Mouse (Mus musculus): ENCODE measurements at regions not wholly inside any gene's neighbourhood (a gene's known extent, or its start where the extent isn't known, plus 50 kb on each side); places are given as distances from the start of the nearest gene placed in this dataset.

- DNase-seq (ENCODE audit: low spot score): no peak
- H3K4me1 ChIP-seq (replicated peaks; ENCODE audit: control insufficient read depth, insufficient read depth, low read length): no peaks in the 10 kb centered on the region
- no peaks in the 10 kb centered on the region for H3K36me3 ChIP-seq (ENCODE audit: control insufficient read depth, insufficient read depth, low read length)
- ATAC-seq (replicated peaks; ENCODE audit: low FRiP score): no peak
- no peak overlapping the region for H3K4me3 ChIP-seq (ENCODE audit: low read depth, low read length)
- H3K9me3 ChIP-seq (ENCODE audit: control insufficient read depth, low read length): no peaks in the 10 kb centered on the region
- WGBS: 66% methylated on average over 2 of the region's 2 CpGs
- H3K27ac ChIP-seq (ENCODE audit: low read depth, low read length): no peak overlapping the region
- no peak overlapping the region for H3K4me2 ChIP-seq (ENCODE audit: low read depth, low read length, severe bottlenecking)
- H3K9ac ChIP-seq (ENCODE audit: low read length): no peak overlapping the region
- no peaks in the 10 kb centered on the region for H3K27me3 ChIP-seq (ENCODE audit: control insufficient read depth, insufficient read depth, low read length)
Observed at GRCm38 (mm10) chr2:46512237-46513028, 1395.2 kb upstream of the Zeb2 start.

DNA sequence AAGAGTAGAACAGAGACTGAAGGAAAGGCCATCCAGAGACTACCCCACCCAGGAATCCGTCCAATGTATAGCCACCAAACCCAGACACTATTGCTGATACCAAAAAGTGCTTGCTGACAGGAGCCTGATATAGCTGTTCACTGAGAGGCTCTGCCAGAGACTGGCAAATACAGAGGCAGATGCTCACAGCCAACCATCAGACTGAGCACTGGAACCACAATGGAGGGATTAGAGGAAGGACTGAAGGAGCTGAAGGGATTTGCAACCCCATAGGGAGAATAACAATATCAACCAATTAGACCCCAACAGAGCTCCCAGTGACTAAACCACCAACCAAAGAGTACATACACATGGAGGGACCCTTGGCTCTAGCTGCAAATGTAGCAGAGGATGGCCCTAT is 1389.8 kb upstream of the Zeb2 start:
- ATAC-seq (replicated peaks; ENCODE audit: low FRiP score) (no peak), DNase-seq (ENCODE audit: low spot score) (no peak)
- Histone ChIP-seq H3K9me3 (ENCODE audit: control insufficient read depth, low read length) (no peaks in the 10 kb centered on the region), H3K27me3 (ENCODE audit: control insufficient read depth, insufficient read depth, low read length) (no peaks in the 10 kb centered on the region), H3K9ac (ENCODE audit: low read length) (no peak overlapping the region), H3K4me1 (replicated peaks; ENCODE audit: control insufficient read depth, insufficient read depth, low read length) (no peaks in the 10 kb centered on the region), H3K4me3 (ENCODE audit: low read depth, low read length) (no peak overlapping the region), H3K4me2 (ENCODE audit: low read depth, low read length, severe bottlenecking) (no peak overlapping the region), H3K27ac (ENCODE audit: low read depth, low read length) (no peak overlapping the region), H3K36me3 (ENCODE audit: control insufficient read depth, insufficient read depth, low read length) (no peaks in the 10 kb centered on the region)
- 35% methylated on average over 1 of the region's 1 CpGs for WGBS

GRCm38 (mm10) chr2:46503074-46503473 is 1385.9 kb upstream of the Zeb2 start:
- no peaks in the 10 kb centered on the region for H3K4me1 ChIP-seq (replicated peaks; ENCODE audit: control insufficient read depth, insufficient read depth, low read length)
- H3K4me2 ChIP-seq (ENCODE audit: low read depth, low read length, severe bottlenecking): no peak overlapping the region
- DNase-seq (ENCODE audit: low spot score) (no peak), ATAC-seq (replicated peaks; ENCODE audit: low FRiP score) (no peak)
- H3K9ac ChIP-seq (ENCODE audit: low read length): no peak overlapping the region
- no peaks in the 10 kb centered on the region for H3K27me3 ChIP-seq (ENCODE audit: control insufficient read depth, insufficient read depth, low read length)
- no peaks in the 10 kb centered on the region for H3K36me3 ChIP-seq (ENCODE audit: control insufficient read depth, insufficient read depth, low read length)
- no peak overlapping the region for H3K4me3 ChIP-seq (ENCODE audit: low read depth, low read length)
- WGBS: 88% methylated on average over 2 of the region's 2 CpGs
- no peaks in the 10 kb centered on the region for H3K9me3 ChIP-seq (ENCODE audit: control insufficient read depth, low read length)
- no peak overlapping the region for H3K27ac ChIP-seq (ENCODE audit: low read depth, low read length)

- H3K4me2 ChIP-seq (ENCODE audit: low read depth, low read length, severe bottlenecking): no peak overlapping the region
- no peak for ATAC-seq (replicated peaks; ENCODE audit: low FRiP score)
- H3K36me3 ChIP-seq (ENCODE audit: control insufficient read depth, insufficient read depth, low read length): no peaks in the 10 kb centered on the region
- H3K4me1 ChIP-seq (replicated peaks; ENCODE audit: control insufficient read depth, insufficient read depth, low read length): no peaks in the 10 kb centered on the region
- no peaks in the 10 kb centered on the region for H3K27me3 ChIP-seq (ENCODE audit: control insufficient read depth, insufficient read depth, low read length)
- no peak overlapping the region for H3K27ac ChIP-seq (ENCODE audit: low read depth, low read length)
- H3K9me3 ChIP-seq (ENCODE audit: control insufficient read depth, low read length): no peaks in the 10 kb centered on the region
- no peak for DNase-seq (ENCODE audit: low spot score)
- no peak overlapping the region for H3K4me3 ChIP-seq (ENCODE audit: low read depth, low read length)
- no peak overlapping the region for H3K9ac ChIP-seq (ENCODE audit: low read length)
- WGBS: 26% methylated on average over 2 of the region's 2 CpGs
Observed at GRCm38 (mm10) chr2:46492299-46492698, 1375.1 kb upstream of the Zeb2 start.

- ATAC-seq (replicated peaks; ENCODE audit: low FRiP score) (no peak), DNase-seq (ENCODE audit: low spot score) (no peak)
- no peak overlapping the region for H3K27ac ChIP-seq (ENCODE audit: low read depth, low read length)
- WGBS: 95% methylated on average over 2 of the region's 2 CpGs
- no peaks in the 10 kb centered on the region for H3K9me3 ChIP-seq (ENCODE audit: control insufficient read depth, low read length)
- no peak overlapping the region for H3K4me3 ChIP-seq (ENCODE audit: low read depth, low read length)
- no peaks in the 10 kb centered on the region for H3K4me1 ChIP-seq (replicated peaks; ENCODE audit: control insufficient read depth, insufficient read depth, low read length)
- H3K27me3 ChIP-seq (ENCODE audit: control insufficient read depth, insufficient read depth, low read length): no peaks in the 10 kb centered on the region
- no peak overlapping the region for H3K4me2 ChIP-seq (ENCODE audit: low read depth, low read length, severe bottlenecking)
- H3K9ac ChIP-seq (ENCODE audit: low read length): no peak overlapping the region
- H3K36me3 ChIP-seq (ENCODE audit: control insufficient read depth, insufficient read depth, low read length): no peaks in the 10 kb centered on the region
Observed at GRCm38 (mm10) chr2:46491081-46491480, 1373.9 kb upstream of the Zeb2 start.

DNA sequence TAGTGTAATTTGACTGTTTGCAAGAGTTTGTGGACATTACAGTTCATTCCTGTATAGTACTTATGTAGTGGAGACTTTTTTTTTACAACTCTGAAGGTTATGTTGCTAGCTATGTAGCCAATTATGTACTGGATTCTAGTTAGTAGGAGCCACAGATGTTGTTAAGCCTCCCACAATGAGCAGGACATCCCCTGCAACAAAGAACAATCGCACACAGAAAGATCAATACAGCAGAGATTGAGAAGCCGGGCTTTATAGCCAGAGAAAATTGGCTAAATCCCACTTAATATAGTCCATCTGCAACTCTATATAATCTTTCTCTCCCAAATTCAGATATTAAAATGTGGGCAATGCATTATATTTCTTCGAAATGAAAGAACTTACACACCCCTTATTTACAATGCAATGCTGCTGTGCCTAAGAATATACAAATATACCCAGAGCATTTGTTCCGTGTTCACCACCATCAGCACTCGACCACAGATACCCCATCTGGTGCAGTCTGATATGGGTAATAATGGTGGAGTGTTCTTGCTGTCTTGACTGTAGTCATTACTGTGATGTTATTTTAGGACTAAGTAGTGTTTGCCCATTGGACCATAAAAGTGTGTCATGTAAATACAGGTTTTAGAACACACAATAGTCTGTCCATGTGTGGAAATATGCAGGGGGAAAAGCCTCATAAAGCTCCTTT is 1351.9 kb upstream of the Zeb2 start:
- H3K9me3 ChIP-seq (ENCODE audit: control insufficient read depth, low read length): no peaks in the 10 kb centered on the region
- WGBS: 57% methylated on average over 5 of the region's 5 CpGs
- H3K4me2 ChIP-seq (ENCODE audit: low read depth, low read length, severe bottlenecking): no peak overlapping the region
- DNase-seq (ENCODE audit: low spot score) (no peak), ATAC-seq (replicated peaks; ENCODE audit: low FRiP score) (no peak)
- no peaks in the 10 kb centered on the region for H3K36me3 ChIP-seq (ENCODE audit: control insufficient read depth, insufficient read depth, low read length)
- H3K27me3 ChIP-seq (ENCODE audit: control insufficient read depth, insufficient read depth, low read length): no peaks in the 10 kb centered on the region
- H3K4me3 ChIP-seq (ENCODE audit: low read depth, low read length): no peak overlapping the region
- H3K4me1 ChIP-seq (replicated peaks; ENCODE audit: control insufficient read depth, insufficient read depth, low read length): no peaks in the 10 kb centered on the region
- H3K9ac ChIP-seq (ENCODE audit: low read length): no peak overlapping the region
- no peak overlapping the region for H3K27ac ChIP-seq (ENCODE audit: low read depth, low read length)

- ATAC-seq (replicated peaks; ENCODE audit: low FRiP score) (no peak), DNase-seq (ENCODE audit: low spot score) (no peak)
- H3K4me2 ChIP-seq (ENCODE audit: low read depth, low read length, severe bottlenecking): no peak overlapping the region
- 65% methylated on average over 4 of the region's 4 CpGs for WGBS
- no peak overlapping the region for H3K9ac ChIP-seq (ENCODE audit: low read length)
- H3K27ac ChIP-seq (ENCODE audit: low read depth, low read length): no peak overlapping the region
- no peaks in the 10 kb centered on the region for H3K4me1 ChIP-seq (replicated peaks; ENCODE audit: control insufficient read depth, insufficient read depth, low read length)
- H3K27me3 ChIP-seq (ENCODE audit: control insufficient read depth, insufficient read depth, low read length): no peaks in the 10 kb centered on the region
- no peaks in the 10 kb centered on the region for H3K9me3 ChIP-seq (ENCODE audit: control insufficient read depth, low read length)
- no peaks in the 10 kb centered on the region for H3K36me3 ChIP-seq (ENCODE audit: control insufficient read depth, insufficient read depth, low read length)
- no peak overlapping the region for H3K4me3 ChIP-seq (ENCODE audit: low read depth, low read length)
Observed at GRCm38 (mm10) chr2:46465389-46465788, 1348.2 kb upstream of the Zeb2 start.

DNA sequence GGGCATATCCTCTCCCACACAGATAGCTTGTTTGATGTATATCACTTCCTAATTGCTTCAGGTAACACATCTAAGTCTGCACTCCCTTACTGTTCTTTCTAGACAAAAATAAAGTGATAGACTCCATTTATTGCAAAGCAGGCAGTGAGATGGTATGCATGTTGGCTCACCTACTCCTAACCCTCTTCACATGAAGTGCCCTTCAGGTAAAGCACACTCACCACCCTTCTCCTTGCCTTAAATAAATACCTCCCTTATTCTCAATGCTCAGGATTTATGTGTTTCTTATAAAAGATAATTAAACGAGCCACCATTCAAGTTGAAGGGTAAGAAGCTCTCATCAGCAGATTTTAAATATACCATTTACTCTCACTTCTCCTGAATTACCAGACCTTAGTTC is 1347.7 kb upstream of the Zeb2 start:
- 73% methylated on average over 1 of the region's 1 CpGs for WGBS
- DNase-seq (ENCODE audit: low spot score) (no peak), ATAC-seq (replicated peaks; ENCODE audit: low FRiP score) (no peak)
- H3K4me3 ChIP-seq (ENCODE audit: low read depth, low read length): no peak overlapping the region
- no peak overlapping the region for H3K9ac ChIP-seq (ENCODE audit: low read length)
- H3K36me3 ChIP-seq (ENCODE audit: control insufficient read depth, insufficient read depth, low read length): no peaks in the 10 kb centered on the region
- no peak overlapping the region for H3K4me2 ChIP-seq (ENCODE audit: low read depth, low read length, severe bottlenecking)
- H3K4me1 ChIP-seq (replicated peaks; ENCODE audit: control insufficient read depth, insufficient read depth, low read length): no peaks in the 10 kb centered on the region
- no peaks in the 10 kb centered on the region for H3K27me3 ChIP-seq (ENCODE audit: control insufficient read depth, insufficient read depth, low read length)
- H3K9me3 ChIP-seq (ENCODE audit: control insufficient read depth, low read length): no peaks in the 10 kb centered on the region
- H3K27ac ChIP-seq (ENCODE audit: low read depth, low read length): no peak overlapping the region

- no peaks in the 10 kb centered on the region for H3K9me3 ChIP-seq (ENCODE audit: control insufficient read depth, low read length)
- DNase-seq (ENCODE audit: low spot score) (no peak), ATAC-seq (replicated peaks; ENCODE audit: low FRiP score) (no peak)
- H3K9ac ChIP-seq (ENCODE audit: low read length): no peak overlapping the region
- no peak overlapping the region for H3K27ac ChIP-seq (ENCODE audit: low read depth, low read length)
- WGBS: 93% methylated on average over 2 of the region's 2 CpGs
- no peak overlapping the region for H3K4me3 ChIP-seq (ENCODE audit: low read depth, low read length)
- H3K27me3 ChIP-seq (ENCODE audit: control insufficient read depth, insufficient read depth, low read length): no peaks in the 10 kb centered on the region
- H3K4me1 ChIP-seq (replicated peaks; ENCODE audit: control insufficient read depth, insufficient read depth, low read length): no peaks in the 10 kb centered on the region
- H3K36me3 ChIP-seq (ENCODE audit: control insufficient read depth, insufficient read depth, low read length): no peaks in the 10 kb centered on the region
- H3K4me2 ChIP-seq (ENCODE audit: low read depth, low read length, severe bottlenecking): no peak overlapping the region
Observed at GRCm38 (mm10) chr2:46462670-46463069, 1345.5 kb upstream of the Zeb2 start.

Data from forebrain, embryonic 11.5 days (tissue).